Comparison of ENCODE assay signal across 8 mouse cellular contexts in genomic region chr5:30814424-30815119, GRCm38 (mm10). TPM values are rescaled to one million over a fixed set of nuclear protein-coding genes. Genes with fewer than 3 reads are reported as not detected.
DNase-seq lines count a peak whose midpoint lies in the region; ATAC-seq and TF ChIP-seq lines count a peak whose summit lies in the region.

TSS of gene Mapre3 (plus strand) at chr5:30814641.

- peaks cover 58% of the 10 kb centered on the region for H3K27me3 ChIP-seq in CH12.LX (replicated peaks)
- no peaks in the 10 kb centered on the region for H3K27me3 ChIP-seq in forebrain, embryonic 12.5 days
- peaks cover 12% of the 10 kb centered on the region for H3K27me3 ChIP-seq in heart, embryonic 16.5 days (ENCODE audit: control insufficient read depth, insufficient read depth, low read length)
- H3K27me3 ChIP-seq in liver, embryonic 13.5 days = peaks cover 66% of the 10 kb centered on the region
- no peaks in the 10 kb centered on the region for H3K27me3 ChIP-seq in stomach, embryonic 14.5 days (ENCODE audit: control insufficient read depth, insufficient read depth, low read length)

- peak within 1 kb of the TSS; percentile 74 for H3K4me2 ChIP-seq in CH12.LX (ENCODE audit: insufficient read depth, low read depth, poor library complexity, severe bottlenecking)
- H3K4me2 ChIP-seq in forebrain, embryonic 12.5 days = peak within 1 kb of the TSS; percentile 65
- peak within 1 kb of the TSS; percentile 86 for H3K4me2 ChIP-seq in heart, embryonic 16.5 days (ENCODE audit: low read depth, low read length)
- peak within 1 kb of the TSS; percentile 80 for H3K4me2 ChIP-seq in liver, embryonic 13.5 days
- H3K4me2 ChIP-seq in stomach, embryonic 14.5 days (replicated peaks; ENCODE audit: low read depth, low read length) = peak within 1 kb of the TSS; percentile 84

- 1% methylated on average over 59 of the region's 59 CpGs for WGBS in forebrain, embryonic 12.5 days
- whole genome bisulfite sequencing in heart, embryonic 16.5 days = under 1% methylated on average over 56 of the region's 59 CpGs
- WGBS in liver, embryonic 13.5 days (ENCODE audit: insufficient replicate concordance) = 2% methylated on average over 59 of the region's 59 CpGs
- WGBS in stomach, embryonic 14.5 days = under 1% methylated on average over 59 of the region's 59 CpGs

- no peak within 1 kb of the TSS for H3K27ac ChIP-seq in CH12.LX (ENCODE audit: insufficient read depth, low read depth)
- peak within 1 kb of the TSS; percentile 89 for H3K27ac ChIP-seq in forebrain, embryonic 12.5 days
- peak within 1 kb of the TSS; percentile 11 for H3K27ac ChIP-seq in heart, embryonic 16.5 days (ENCODE audit: low read length)
- no peak within 1 kb of the TSS for H3K27ac ChIP-seq in liver, embryonic 13.5 days
- no peak within 1 kb of the TSS for H3K27ac ChIP-seq in stomach, embryonic 14.5 days (ENCODE audit: low read length)

- peak within 1 kb of the TSS; percentile 38 to 87 (median 68) for H3K4me3 ChIP-seq in CH12.LX (replicated peaks in 1 of 3; ENCODE audit: low read depth in 2 of 3, low read length in 2 of 3, poor library complexity in 1 of 3)
- H3K4me3 ChIP-seq in forebrain, embryonic 12.5 days (replicated peaks) = peak within 1 kb of the TSS; percentile 67
- peak within 1 kb of the TSS; percentile 78 for H3K4me3 ChIP-seq in heart, embryonic 16.5 days (ENCODE audit: low read length)
- peak within 1 kb of the TSS; percentile 65 for H3K4me3 ChIP-seq in liver, embryonic 13.5 days (replicated peaks)
- H3K4me3 ChIP-seq in stomach, embryonic 14.5 days (ENCODE audit: low read depth, low read length) = peak within 1 kb of the TSS; percentile 80

- no peaks in the 10 kb centered on the region for H3K9me3 ChIP-seq in CH12.LX (replicated peaks; ENCODE audit: low read length)
- H3K9me3 ChIP-seq in forebrain, embryonic 12.5 days = no peaks in the 10 kb centered on the region
- no peaks in the 10 kb centered on the region for H3K9me3 ChIP-seq in heart, embryonic 16.5 days (replicated peaks; ENCODE audit: control insufficient read depth, low read length)
- no peaks in the 10 kb centered on the region for H3K9me3 ChIP-seq in liver, embryonic 13.5 days (replicated peaks)
- H3K9me3 ChIP-seq in stomach, embryonic 14.5 days (ENCODE audit: control insufficient read depth, low read depth, low read length) = no peaks in the 10 kb centered on the region

- TF ChIP-seq RAD21 in CH12.LX (IDR thresholded peaks at IDR 0.05; ENCODE audit: low read depth, low read length) = no peak

- no peaks in the 10 kb centered on the region for H3K79me2 ChIP-seq in CH12.LX (replicated peaks; ENCODE audit: control insufficient read depth, extremely low read depth, insufficient read depth, poor library complexity, severe bottlenecking)

- dilution Hi-C loops in CH12.LX (cut with MboI; ENCODE audit: extremely low pct_ligation_motif_present, extremely low pct_unique_long_range_greater_than_20kb, low sequenced_read_pairs) = no loop called here

- no peak for TF ChIP-seq EP300 in CH12.LX (IDR thresholded peaks at IDR 0.05; ENCODE audit: low read length)

- peaks cover 9 to 11% of the 10 kb centered on the region in 2 experiments for H3K4me1 ChIP-seq in CH12.LX (ENCODE audit: control insufficient read depth in 1 of 2, insufficient read depth in 2 of 2)
- H3K4me1 ChIP-seq in forebrain, embryonic 12.5 days = peaks cover 33% of the 10 kb centered on the region
- H3K4me1 ChIP-seq in heart, embryonic 16.5 days (ENCODE audit: control insufficient read depth, insufficient read depth, low read length) = peaks cover 11% of the 10 kb centered on the region
- H3K4me1 ChIP-seq in liver, embryonic 13.5 days (replicated peaks) = 0 out of 2 replicates have a peak, but pooled peaks cover 17% of the 10 kb centered on the region
- peaks cover 17% of the 10 kb centered on the region for H3K4me1 ChIP-seq in stomach, embryonic 14.5 days (ENCODE audit: control insufficient read depth, insufficient read depth, low read length)

- no peaks in the 10 kb centered on the region for H3K36me3 ChIP-seq in CH12.LX (replicated peaks in 1 of 2; ENCODE audit: control insufficient read depth in 1 of 2, insufficient read depth in 1 of 2, low read length in 1 of 2)
- no peaks in the 10 kb centered on the region for H3K36me3 ChIP-seq in forebrain, embryonic 12.5 days (replicated peaks)
- no peaks in the 10 kb centered on the region for H3K36me3 ChIP-seq in heart, embryonic 16.5 days (ENCODE audit: control insufficient read depth, insufficient read depth)
- no peaks in the 10 kb centered on the region for H3K36me3 ChIP-seq in liver, embryonic 13.5 days
- no peaks in the 10 kb centered on the region for H3K36me3 ChIP-seq in stomach, embryonic 14.5 days (ENCODE audit: control insufficient read depth, insufficient read depth, low read length)

- TF ChIP-seq POLR2A in CH12.LX (IDR thresholded peaks at IDR 0.05; ENCODE audit: low read depth, low read length) = no peak

- H3K9ac ChIP-seq in CH12.LX (ENCODE audit: insufficient read depth, low read depth) = peak within 1 kb of the TSS; percentile 67
- H3K9ac ChIP-seq in forebrain, embryonic 12.5 days = peak within 1 kb of the TSS; percentile 80
- H3K9ac ChIP-seq in heart, embryonic 16.5 days (ENCODE audit: low read length) = peak within 1 kb of the TSS; percentile 80
- H3K9ac ChIP-seq in liver, embryonic 13.5 days = peak within 1 kb of the TSS; percentile 65
- H3K9ac ChIP-seq in stomach, embryonic 14.5 days (replicated peaks; ENCODE audit: low read depth, low read length) = peak within 1 kb of the TSS; percentile 78; the same call in 1 of the 2 replicates

- ATAC-seq in forebrain, embryonic 12.5 days (ENCODE audit: low FRiP score) = peak; percentile 99
- peak; percentile 93 for ATAC-seq in heart, embryonic 16.5 days (replicated peaks; ENCODE audit: extremely low read depth, insufficient read depth, low FRiP score)
- peak; percentile 75 for ATAC-seq in liver, embryonic 13.5 days (ENCODE audit: low read depth)
- ATAC-seq in stomach, embryonic 14.5 days (ENCODE audit: insufficient number of reproducible peaks, insufficient read depth, low FRiP score, low read depth) = peak; percentile 92

- TF ChIP-seq CTCF in CH12.LX (conservative IDR thresholded peaks at IDR 0.05 in 1 of 2, IDR thresholded peaks at IDR 0.05 in 1 of 2; ENCODE audit: low read depth in 2 of 2, low read length in 2 of 2) = no peak

- peak; percentile 82 for DNase-seq in CH12.LX (ENCODE audit: extremely low read depth)
- peak; percentile 23 for DNase-seq in c-Kit-positive CD71-positive TER-119-positive erythroid progenitor cells, embryonic 14.5 days (ENCODE audit: low spot score)
- peak; percentile 94 to 95 for DNase-seq in kidney, postnatal 25 days
- DNase-seq in liver, embryonic 13.5 days = peak; percentile 65
- peak; percentile 89 to 90 for DNase-seq in natural killer cell, adult 2 months (ENCODE audit: low spot score in 2 of 2)

- in situ Hi-C loops in CH12.LX (cut with MboI; ENCODE audit: low pct_ligation_motif_present, low pct_unique_long_range_greater_than_20kb, low sequenced_read_pairs) = loop anchor here (5.0 to 10.0 kb wide), 2 partner anchors 38 to 190 kb away; no protein-coding TSS in a partner anchor

TF ChIP-seq in CH12.LX, 34 proteins besides CTCF, POLR2A, EP300 and RAD21:
- TF ChIP-seq UBTF (IDR thresholded peaks at IDR 0.05; ENCODE audit: low read depth, low read length) (no peak), USF2 (conservative IDR thresholded peaks at IDR 0.05; ENCODE audit: low read depth, low read length) (no peak), NELFE (IDR thresholded peaks at IDR 0.05; ENCODE audit: low read depth, low read length) (no peak), JUN (IDR thresholded peaks at IDR 0.05; ENCODE audit: insufficient read depth, low read depth, low read length) (no peak), USF1 (IDR thresholded peaks at IDR 0.05; ENCODE audit: low read depth, low read length) (no peak), CHD2 (IDR thresholded peaks at IDR 0.05; ENCODE audit: low read length) (no peak), TBP (conservative IDR thresholded peaks at IDR 0.05; ENCODE audit: low read depth, low read length) (no peak), MAZ (IDR thresholded peaks at IDR 0.05; ENCODE audit: low read depth, low read length) (no peak), NRF1 (IDR thresholded peaks at IDR 0.05; ENCODE audit: low read depth, low read length) (peak; percentile 93), MYC (IDR thresholded peaks at IDR 0.05; ENCODE audit: low read depth, low read length) (no peak), TCF12 (IDR thresholded peaks at IDR 0.05; ENCODE audit: low read depth, low read length) (no peak), ELF1 (IDR thresholded peaks at IDR 0.05; ENCODE audit: low read depth, low read length) (0 out of 2 replicates have a peak, but pooled peaks have one; percentile 4), SIN3A (IDR thresholded peaks at IDR 0.05; ENCODE audit: low read length) (peak; percentile 18; the same call in 1 of the 2 replicates), MAFK (IDR thresholded peaks at IDR 0.05; ENCODE audit: insufficient replicate concordance, low read length) (no peak), IRF4 (IDR thresholded peaks at IDR 0.05; ENCODE audit: low read depth, low read length) (no peak), ZMIZ1 (IDR thresholded peaks at IDR 0.05; ENCODE audit: low read depth, low read length) (no peak), MXI1 (IDR thresholded peaks at IDR 0.05; ENCODE audit: low read depth, low read length) (peak; percentile 93), BHLHE40 (IDR thresholded peaks at IDR 0.05; ENCODE audit: low read depth, low read length) (no peak)

RNA-seq across cellular contexts. Expression of gene Mapre3, which starts in this region (rescaled TPM):
- total RNA-seq in CH12.LX (2012; rRNA removed) (1.3 and 1.6 TPM in 2 replicates), CH12.LX (2014; rRNA removed) (0.28 and 0.30 TPM in 2 replicates)
- polyA plus RNA-seq in CH12.LX (2012; ENCODE audit: insufficient read length, low read depth) = 1.5 and 2.3 TPM in 2 replicates
- 58.4 and 60.5 TPM in 2 replicates for polyA plus RNA-seq in forebrain, embryonic 12.5 days (2016; fragmentation: Nextera tagmentation; extraction: Ambion mirVana)
- 18.2 and 19.8 TPM in 2 replicates for polyA plus RNA-seq in heart, embryonic 16.5 days (2015; fragmentation: Nextera tagmentation; extraction: Ambion mirVana)
- 2.1 and 2.4 TPM in 2 replicates for polyA plus RNA-seq in liver, embryonic 13.5 days (2015; fragmentation: Nextera tagmentation; extraction: Ambion mirVana)
- polyA plus RNA-seq in stomach, embryonic 14.5 days (2014; fragmentation: Nextera tagmentation; extraction: Ambion mirVana) = 19.2 and 22.7 TPM in 2 replicates

Comparison
In these comparisons a context has a peak if more than half of its experiments do, and no peak if none do; other contexts are left out.
1. DNase-seq: peak in every context shown above with its lines; median percentile 94 in kidney, postnatal 25 days; 90 in natural killer cell, adult 2 months; 82 in CH12.LX; 65 in liver, embryonic 13.5 days; 23 in c-Kit-positive CD71-positive TER-119-positive erythroid progenitor cells, embryonic 14.5 days.
2. H3K27ac ChIP-seq: peak in forebrain, embryonic 12.5 days (single experiment) and heart, embryonic 16.5 days (single experiment); none in CH12.LX (single experiment), liver, embryonic 13.5 days (single experiment) and stomach, embryonic 14.5 days (single experiment).
3. Peak in every context shown above with its lines, with median percentiles within 50 percentile points of each other: H3K4me2 ChIP-seq, H3K4me3 ChIP-seq, H3K9ac ChIP-seq and ATAC-seq.